Mouse (Mus musculus): Measurements from ENCODE around the gene Ndrg2. TPM values are rescaled to one million over a fixed set of nuclear protein-coding genes. Genes with fewer than 3 reads are reported as not detected.
"Not testable (repeated sequence)": the region's sequence is repeated elsewhere in the genome, so short reads cannot be mapped to it uniquely, and the experiment has no call there.

The Ndrg2 gene
- total RNA-seq, 2 experiments from 2014 or later = 700 to 765 TPM

DNA sequence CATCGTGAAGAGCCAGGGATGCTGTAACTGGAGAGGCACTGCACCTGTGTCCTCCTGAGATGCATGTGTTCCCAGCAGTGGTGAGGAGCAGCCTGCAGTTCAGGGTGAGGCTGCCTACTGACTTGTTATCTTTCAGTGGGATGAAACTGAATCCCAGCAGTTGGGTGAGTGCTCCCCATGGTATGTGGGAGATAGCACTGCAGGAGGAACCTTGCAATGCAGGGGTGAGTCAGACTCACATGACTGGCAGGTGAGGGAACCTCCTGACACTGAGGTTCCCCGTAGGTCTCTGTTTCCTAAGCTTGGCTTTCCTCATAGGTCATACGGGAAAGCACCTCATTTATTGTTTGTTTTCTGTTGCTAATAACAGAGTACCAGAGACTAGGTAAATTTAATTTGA is 36.4 kb downstream of the Ndrg2 start:
- no peak for DNase-seq

- DNase-seq = no peak
These were observed 42.2 kb downstream of the Ndrg2 start for GRCm38 (mm10) chr14:51871741-51872140.

DNA sequence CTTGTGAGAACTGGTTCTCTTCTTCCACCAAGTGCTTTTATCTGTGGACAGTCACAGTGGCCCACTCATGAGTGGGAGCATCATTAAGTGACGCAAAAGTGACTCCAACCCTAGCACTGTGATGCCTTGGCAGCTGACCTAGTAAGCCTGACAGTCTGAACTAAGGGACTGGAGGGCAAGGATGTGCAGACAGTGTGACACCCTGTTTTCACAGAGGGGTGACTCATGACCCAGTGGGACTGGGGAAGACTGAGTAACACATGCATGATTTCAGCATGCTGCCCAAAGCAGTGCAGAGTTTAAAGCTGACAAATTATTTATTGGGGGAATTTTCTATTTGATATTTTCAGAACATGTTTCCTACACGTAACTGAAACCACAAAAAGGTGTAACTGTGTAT is 43.2 kb downstream of the Ndrg2 start:
- DNase-seq = no peak

- not testable (repeated sequence) for DNase-seq
These were observed 50.4 kb downstream of the Ndrg2 start for GRCm38 (mm10) chr14:51863603-51864002.

- DNase-seq = not testable (repeated sequence)
These were observed 58.7 kb downstream of the Ndrg2 start for GRCm38 (mm10) chr14:51855280-51855679.

Other genes with a start within 250 kb of the Ndrg2 start
- gene Gm17079, start 218.7 kb downstream of the Ndrg2 start, total RNA-seq (2021) = not detected
- not detected for gene Gm5800, start 197.0 kb downstream of the Ndrg2 start, total RNA-seq (2021)
- not detected for gene Ang4, start 140.6 kb downstream of the Ndrg2 start, total RNA-seq (2021)
- not detected for gene AY358078, start 114.1 kb downstream of the Ndrg2 start, total RNA-seq (2021)
- gene Ear6, start 60.5 kb downstream of the Ndrg2 start, total RNA-seq (2021) = not detected
- 10 to 100 TPM; 11.1 to 14.9 TPM for gene Mettl17, start 29.3 kb downstream of the Ndrg2 start, total RNA-seq (2021)
- under 1 TPM; 0.45 to 0.68 TPM for gene Slc39a2, start 21.3 kb downstream of the Ndrg2 start, total RNA-seq (2021)
- not detected for gene Tppp2, start 4.3 kb upstream of the Ndrg2 start, total RNA-seq (2021)
- gene Rnase13, start 8.6 kb upstream of the Ndrg2 start, total RNA-seq (2021) = not detected
- 10 to 100 TPM; 40.7 to 55.7 TPM for gene Arhgef40, start 70.6 kb upstream of the Ndrg2 start, total RNA-seq (2021)
- gene Tmem253, start 101.5 kb upstream of the Ndrg2 start, total RNA-seq (2021) = 1 to 10 TPM in 1 of 2 experiments, under 1 TPM in 1; 0.85 to 1.0 TPM
- gene Zfp219, start 106.6 kb upstream of the Ndrg2 start, total RNA-seq (2021) = 10 to 100 TPM; 17.6 to 23.1 TPM
- not detected for gene Olfr221, start 128.3 kb upstream of the Ndrg2 start, total RNA-seq (2021)
- 100 to 1,000 TPM; 108 to 122 TPM for gene Hnrnpc, start 189.9 kb upstream of the Ndrg2 start, total RNA-seq (2021)
- under 1 TPM; 0.12 to 0.56 TPM for gene Rpgrip1, start 196.5 kb upstream of the Ndrg2 start, total RNA-seq (2021)

Measured in gastrocnemius, postnatal 10 days (tissue).